Mouse (Mus musculus) ES-Bruce4 (cell line): Measurements from ENCODE around the gene Rin3. TPM values are rescaled to one million over a fixed set of nuclear protein-coding genes. Genes with fewer than 3 reads are reported as not detected.

Source experiments
- H3K27ac ChIP-seq: 2 replicates; pipeline ENCODE4 v1.5.1; 2012; ENCODE audit warnings: low read length, inconsistent platforms; ENCODE audit not compliant: insufficient read depth
- H3K27me3 ChIP-seq: 2 replicates; pipeline ENCODE4 v1.6.1; 2012; ENCODE audit warnings: mild to moderate bottlenecking, low read length, inconsistent platforms; ENCODE audit not compliant: control insufficient read depth, poor library complexity, insufficient read depth, severe bottlenecking
- H3K36me3 ChIP-seq: 2 replicates; pipeline ENCODE4 v1.6.1; 2012; ENCODE audit warnings: inconsistent platforms, mild to moderate bottlenecking, low read length, moderate library complexity; ENCODE audit not compliant: control insufficient read depth, poor library complexity, insufficient read depth, severe bottlenecking
- H3K4me1 ChIP-seq: one replicate; pipeline ENCODE4 v1.8.1; 2011; ENCODE audit warnings: low read length; ENCODE audit not compliant: control insufficient read depth, insufficient read depth
- H3K4me3 ChIP-seq: 2 replicates; pipeline ENCODE4 v1.5.1; 2011; ENCODE audit warnings: low read depth, mild to moderate bottlenecking, low read length
- H3K9ac ChIP-seq: 2 replicates; pipeline ENCODE4 v1.6.1; 2012; ENCODE audit warnings: low read depth, mild to moderate bottlenecking, inconsistent platforms; ENCODE audit not compliant: poor library complexity, severe bottlenecking
- H3K9me3 ChIP-seq: replicated peaks from 2 replicates; pipeline ENCODE4 v1.6.1; 2012; ENCODE audit warnings: mild to moderate bottlenecking, low read length, inconsistent platforms; ENCODE audit not compliant: control insufficient read depth, poor library complexity, insufficient read depth, severe bottlenecking
- CTCF ChIP-seq: IDR thresholded peaks from one replicate; pipeline ENCODE4 v1.8.1; 2011; ENCODE audit warnings: low read depth, low read length
- EP300 ChIP-seq: IDR thresholded peaks from 2 replicates; pipeline ENCODE4 v1.6.1; 2011; ENCODE audit warnings: low read depth, low read length; ENCODE audit not compliant: insufficient read depth
- POLR2A ChIP-seq: IDR thresholded peaks from one replicate; pipeline ENCODE4 v1.8.1; 2011; ENCODE audit warnings: low read length; ENCODE audit not compliant: insufficient read depth
- polyA plus RNA-seq: library from polyadenylated mRNA; stranded (reverse); fragments of >200 nt; gene quantifications from 2 replicates; pipeline ENCODE4 v1.2.4, GENCODE M21; 2011; ENCODE audit warnings: low read depth; ENCODE audit not compliant: missing spikeins, insufficient read depth, insufficient read length

The Rin3 gene
- polyA plus RNA-seq, 1 experiment, result 8.7 TPM

DNA sequence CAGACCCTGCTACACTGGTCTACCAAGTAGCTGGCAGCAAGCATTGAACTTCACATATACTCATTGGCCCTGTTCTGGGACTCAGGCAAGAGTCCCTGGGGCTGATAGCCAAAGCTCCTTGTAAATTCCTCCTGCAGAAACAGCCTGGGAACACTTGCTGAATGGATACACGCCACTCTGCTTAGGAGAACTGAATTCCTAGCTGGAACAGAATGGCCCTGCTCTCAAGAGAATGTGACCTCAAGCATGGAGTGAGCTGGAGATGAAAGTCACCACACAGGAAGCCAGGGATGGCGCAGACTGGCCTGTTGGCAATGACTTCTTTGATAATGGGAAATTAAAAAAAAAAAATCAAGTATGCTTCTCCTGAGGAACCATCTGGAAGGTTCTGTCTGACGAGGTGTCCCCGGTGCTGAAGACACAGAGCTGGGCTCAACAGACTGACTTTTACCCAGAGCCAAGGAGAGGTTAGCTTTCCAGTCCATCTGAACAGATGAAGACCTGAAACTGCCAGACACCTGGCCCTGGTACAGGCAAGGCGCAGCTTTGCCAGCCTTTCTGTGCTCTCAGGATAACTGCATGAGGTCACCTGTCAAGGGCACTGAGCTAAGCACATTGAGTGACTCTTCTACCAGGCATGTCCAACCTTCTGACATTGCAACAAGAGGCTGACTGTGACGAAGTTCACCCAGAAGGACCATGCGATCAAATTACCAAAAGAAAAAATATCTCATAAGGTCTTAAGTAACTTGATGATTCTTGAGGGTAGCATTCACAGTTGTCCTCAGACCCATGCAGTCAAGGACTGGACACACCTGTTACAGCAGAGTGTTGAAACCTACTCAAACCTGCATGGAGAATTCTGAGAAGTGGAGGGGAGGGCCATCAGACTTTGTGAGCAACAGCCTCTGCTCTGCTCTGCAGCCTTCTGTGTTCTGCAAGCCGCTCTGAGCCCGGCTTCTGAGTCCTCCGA lies 78.6 kb downstream of the Rin3 start:
- Histone ChIP-seq H3K27ac (no peak overlapping the region), H3K9ac (no peak overlapping the region), H3K4me3 (no peak overlapping the region), H3K4me1 (no peaks in the 10 kb centered on the region), H3K27me3 (no peaks in the 10 kb centered on the region), H3K36me3 (no peaks in the 10 kb centered on the region), H3K9me3 (no peaks in the 10 kb centered on the region)
- no peak for TF ChIP-seq POLR2A
- TF ChIP-seq CTCF, result no peak
- no peak for TF ChIP-seq EP300

DNA sequence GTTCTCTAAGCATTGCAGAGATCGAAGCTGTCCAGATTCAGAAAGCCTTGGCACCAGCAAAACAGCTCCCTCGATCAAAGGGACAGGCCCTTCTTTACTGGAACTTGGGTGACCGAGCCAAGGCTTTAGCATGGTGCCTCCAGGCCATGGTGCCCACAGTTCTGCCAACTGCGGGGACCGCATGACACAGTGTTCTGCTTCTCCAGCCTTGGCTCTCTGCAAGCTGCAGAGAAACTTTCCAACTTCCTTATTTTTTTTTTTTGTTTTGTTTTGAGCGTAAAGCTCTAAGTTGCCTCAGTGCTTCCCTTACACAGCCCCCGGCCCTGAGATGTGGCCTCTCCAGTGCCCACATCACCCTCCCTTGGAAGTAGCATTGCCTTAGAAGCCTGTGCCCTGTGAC lies 82.2 kb downstream of the Rin3 start:
- no peaks in the 10 kb centered on the region for H3K27me3 ChIP-seq
- H3K4me3 ChIP-seq, result no peak overlapping the region
- H3K9ac ChIP-seq, result no peak overlapping the region
- no peaks in the 10 kb centered on the region for H3K4me1 ChIP-seq
- no peak overlapping the region for H3K27ac ChIP-seq
- no peaks in the 10 kb centered on the region for H3K36me3 ChIP-seq
- no peaks in the 10 kb centered on the region for H3K9me3 ChIP-seq
- TF ChIP-seq POLR2A, result no peak
- no peak for TF ChIP-seq CTCF
- no peak for TF ChIP-seq EP300

DNA sequence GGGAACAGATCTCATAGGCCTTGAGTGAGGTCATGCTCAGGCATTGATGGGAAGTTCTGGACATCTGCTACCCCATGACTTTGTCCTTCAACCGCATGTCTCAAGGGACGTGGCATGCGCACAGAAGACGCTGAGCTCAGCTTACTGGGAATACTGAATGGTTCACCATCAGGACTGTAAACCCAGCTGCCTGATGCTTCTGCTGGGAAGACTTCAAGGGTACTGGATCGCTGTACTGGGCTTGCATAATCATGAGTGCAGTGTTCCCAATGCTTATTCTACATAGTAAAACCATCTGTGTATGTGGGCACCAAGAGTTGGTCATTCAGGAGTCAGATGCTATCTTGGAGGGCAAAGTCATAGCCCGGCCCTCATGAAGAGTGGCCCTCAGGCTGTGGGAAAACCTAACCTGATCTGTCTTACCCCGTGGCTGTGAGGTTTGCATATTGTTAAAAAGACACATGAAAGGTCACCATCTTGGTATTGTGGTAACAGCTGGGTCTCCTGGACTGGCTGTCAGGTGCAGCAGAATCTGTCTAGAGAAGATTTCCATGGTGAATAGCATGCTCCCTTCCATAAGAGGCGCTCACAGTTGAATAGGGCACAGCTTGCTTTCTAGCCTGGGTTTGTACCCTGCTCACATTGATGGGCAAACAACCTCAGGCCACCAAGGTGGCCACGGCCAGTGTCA lies 83.4 kb downstream of the Rin3 start:
- Histone ChIP-seq H3K27ac (no peak overlapping the region), H3K27me3 (no peaks in the 10 kb centered on the region), H3K9me3 (no peaks in the 10 kb centered on the region), H3K4me1 (no peaks in the 10 kb centered on the region), H3K4me3 (no peak overlapping the region), H3K36me3 (no peaks in the 10 kb centered on the region), H3K9ac (no peak overlapping the region)
- TF ChIP-seq POLR2A, result no peak
- TF ChIP-seq EP300, result no peak
- TF ChIP-seq CTCF, result no peak

DNA sequence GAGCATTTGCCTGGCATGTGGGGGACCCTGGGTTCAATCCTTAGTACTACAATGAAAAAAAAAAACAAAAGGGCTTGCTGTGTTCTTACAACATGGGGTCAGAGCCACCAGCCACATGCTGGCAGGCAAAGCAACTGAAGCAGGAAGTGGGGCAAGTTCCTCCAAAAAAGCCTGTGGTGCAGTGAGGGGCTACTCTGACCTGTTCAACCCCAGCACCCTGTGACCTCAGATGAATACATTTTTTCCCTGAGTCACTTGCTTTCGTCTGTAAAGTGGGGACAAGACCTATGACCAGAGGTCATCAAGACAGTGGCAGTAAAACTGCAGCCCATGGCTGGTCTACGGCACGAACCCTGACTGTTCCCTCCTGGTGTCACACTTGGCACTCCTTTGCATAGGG lies 84.2 kb downstream of the Rin3 start:
- Histone ChIP-seq H3K9ac (no peak overlapping the region), H3K27ac (no peak overlapping the region), H3K4me1 (no peaks in the 10 kb centered on the region), H3K4me3 (no peak overlapping the region), H3K36me3 (no peaks in the 10 kb centered on the region), H3K9me3 (no peaks in the 10 kb centered on the region), H3K27me3 (no peaks in the 10 kb centered on the region)
- TF ChIP-seq EP300 (no peak), POLR2A (no peak), CTCF (no peak)

DNA sequence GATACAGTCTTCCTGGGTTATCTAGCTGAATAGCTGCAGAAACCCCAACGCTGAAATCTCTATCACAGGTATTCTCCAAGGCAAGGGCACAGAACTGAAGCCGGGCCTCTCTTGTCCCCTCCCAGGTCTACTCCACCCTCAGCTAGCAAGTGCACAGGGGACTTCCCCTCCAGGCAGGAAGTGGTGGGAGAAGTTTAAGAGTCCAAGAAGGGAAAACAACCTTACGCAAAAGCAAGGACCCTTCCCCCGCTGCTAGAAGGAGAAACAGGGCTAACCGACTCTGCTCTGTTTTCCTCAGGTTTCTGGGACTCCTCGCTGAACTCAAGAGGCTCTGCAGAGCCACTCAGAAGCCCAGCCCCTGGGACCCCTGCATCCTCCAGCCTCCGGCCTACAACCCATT lies 85.2 kb downstream of the Rin3 start:
- Histone ChIP-seq H3K27me3 (no peaks in the 10 kb centered on the region), H3K4me1 (no peaks in the 10 kb centered on the region), H3K36me3 (no peaks in the 10 kb centered on the region), H3K27ac (no peak overlapping the region), H3K9me3 (no peaks in the 10 kb centered on the region), H3K4me3 (no peak overlapping the region), H3K9ac (no peak overlapping the region)
- no peak for TF ChIP-seq POLR2A
- TF ChIP-seq CTCF, result no peak
- no peak for TF ChIP-seq EP300

DNA sequence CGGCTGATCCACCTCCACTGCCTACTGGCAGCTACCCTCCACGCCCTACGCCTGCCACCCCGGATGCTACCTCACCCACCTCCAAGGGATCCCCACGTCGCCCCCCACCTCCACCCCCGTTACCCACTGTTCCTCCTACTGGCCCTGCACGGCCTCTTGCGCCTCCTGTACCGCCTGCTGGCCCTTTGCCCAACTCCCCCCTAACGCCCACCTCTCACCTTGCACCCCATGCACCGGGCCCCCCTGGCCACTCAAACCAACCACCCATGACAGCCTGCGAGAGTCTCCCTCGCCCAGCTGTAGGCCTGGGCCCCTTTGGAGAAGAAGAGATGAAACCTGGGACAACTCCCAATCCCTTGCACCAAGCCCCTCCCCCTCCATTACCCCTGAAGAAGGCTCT lies 85.7 kb downstream of the Rin3 start:
- H3K4me3 ChIP-seq, result no peak overlapping the region

More for the DNA sequence above, 85.7 kb downstream of the Rin3 start:
- Histone ChIP-seq H3K27ac (no peak overlapping the region), H3K36me3 (no peaks in the 10 kb centered on the region), H3K4me1 (no peaks in the 10 kb centered on the region), H3K9me3 (no peaks in the 10 kb centered on the region), H3K27me3 (no peaks in the 10 kb centered on the region), H3K9ac (no peak overlapping the region)
- no peak for TF ChIP-seq CTCF
- TF ChIP-seq EP300, result no peak
- no peak for TF ChIP-seq POLR2A
